8 mouse cellular contexts compared by ENCODE assay signal in genomic region chrX:13280037-13280408, GRCm38 (mm10). TPM values are rescaled to one million over a fixed set of nuclear protein-coding genes. Genes with fewer than 3 reads are reported as not detected.
DNase-seq lines count a peak whose midpoint lies in the region; ATAC-seq and TF ChIP-seq lines count a peak whose summit lies in the region.

No protein-coding gene starts in this region.

- peak overlapping the region; percentile 96 for H3K27ac ChIP-seq in MEL (ENCODE audit: control insufficient read depth, low read depth, low read length)
- H3K27ac ChIP-seq in midbrain, embryonic 16.5 days (ENCODE audit: low read length), result peak overlapping the region; percentile 99

- TF ChIP-seq CTCF in MEL (IDR thresholded peaks at IDR 0.05 in 2 of 3, conservative IDR thresholded peaks at IDR 0.05 in 1 of 3; ENCODE audit: control insufficient read depth in 1 of 3, insufficient read depth in 1 of 3, low read depth in 2 of 3, low read length in 3 of 3, poor library complexity in 1 of 3, severe bottlenecking in 1 of 3), result no peak

- H3K9ac ChIP-seq in MEL (ENCODE audit: control insufficient read depth, low read depth, low read length, poor library complexity, severe bottlenecking), result peak overlapping the region; percentile 96
- peak overlapping the region; percentile 96 for H3K9ac ChIP-seq in midbrain, embryonic 16.5 days (ENCODE audit: low read depth, low read length)

- TF ChIP-seq POLR2A in MEL (IDR thresholded peaks at IDR 0.05; ENCODE audit: control insufficient read depth in 1 of 2, insufficient read depth in 1 of 2, low read depth in 1 of 2, low read length in 2 of 2, poor library complexity in 1 of 2), result no peak

- peak overlapping the region; percentile 78 for H3K4me2 ChIP-seq in midbrain, embryonic 16.5 days (ENCODE audit: low read length)

- no peaks in the 10 kb centered on the region for H3K27me3 ChIP-seq in MEL (ENCODE audit: control insufficient read depth in 1 of 2, insufficient read depth in 2 of 2, low read length in 2 of 2)
- H3K27me3 ChIP-seq in midbrain, embryonic 16.5 days (ENCODE audit: control insufficient read depth, insufficient read depth, low read depth, low read length), result no peaks in the 10 kb centered on the region

- peaks cover 18 to 27% of the 10 kb centered on the region in 2 experiments for H3K36me3 ChIP-seq in MEL (ENCODE audit: control insufficient read depth in 1 of 2, insufficient read depth in 2 of 2, low read length in 2 of 2)
- H3K36me3 ChIP-seq in midbrain, embryonic 16.5 days (ENCODE audit: control insufficient read depth, insufficient read depth, low read length), result no peaks in the 10 kb centered on the region

- no peaks in the 10 kb centered on the region for H3K9me3 ChIP-seq in MEL (replicated peaks; ENCODE audit: insufficient read depth, low read length)
- H3K9me3 ChIP-seq in midbrain, embryonic 16.5 days (replicated peaks; ENCODE audit: control insufficient read depth, low read length, poor library complexity, severe bottlenecking), result no peaks in the 10 kb centered on the region

- ATAC-seq in midbrain, embryonic 16.5 days, result no peak; the same call in 1 of the 2 replicates

- peaks cover 46% of the 10 kb centered on the region for H3K79me2 ChIP-seq in MEL (ENCODE audit: control insufficient read depth, insufficient read depth, low read length, poor library complexity)

- 2% methylated on average over 14 of the region's 14 CpGs for WGBS in midbrain, embryonic 16.5 days

- H3K4me3 ChIP-seq in MEL (ENCODE audit: control insufficient read depth in 1 of 2, insufficient read depth in 1 of 2, low read depth in 2 of 2, low read length in 2 of 2), result peak overlapping the region; percentile 59 to 68
- peak overlapping the region; percentile 79 for H3K4me3 ChIP-seq in midbrain, embryonic 16.5 days (ENCODE audit: low read depth, low read length)

- peaks cover 2 to 7% of the 10 kb centered on the region in 2 experiments; a peak in 2 of 4 replicates for H3K4me1 ChIP-seq in MEL (ENCODE audit: control insufficient read depth in 1 of 2, insufficient read depth in 2 of 2, low read length in 2 of 2)
- peaks cover 22% of the 10 kb centered on the region for H3K4me1 ChIP-seq in midbrain, embryonic 16.5 days (ENCODE audit: control insufficient read depth, insufficient read depth, low read length)

- TF ChIP-seq RAD21 in MEL (IDR thresholded peaks at IDR 0.05; ENCODE audit: low read depth, low read length), result no peak

- no peak for TF ChIP-seq EP300 in MEL (IDR thresholded peaks at IDR 0.05; ENCODE audit: low read depth in 1 of 2, low read length in 2 of 2)

- peak; percentile 26 to 49 for DNase-seq in layer of hippocampus, adult 8-10 months (ENCODE audit: low spot score in 2 of 2)
- DNase-seq in layer of hippocampus, adult 18-20 months (ENCODE audit: low spot score in 2 of 2), result no peak
- DNase-seq in MEL (ENCODE audit: low read depth, low spot score), result no peak
- DNase-seq in cerebellum, postnatal 14 days, result peak; percentile 77 to 85
- peak; percentile 23 for DNase-seq in gastrocnemius, postnatal 4 days (ENCODE audit: low spot score in 2 of 2)
- DNase-seq in kidney, postnatal 10 days, result peak; percentile 59
- DNase-seq in thymus, postnatal 4 days, result peak; percentile 48

TF ChIP-seq in MEL, 35 proteins besides CTCF, POLR2A, EP300 and RAD21:
- TF ChIP-seq POLR2AphosphoS5 (IDR thresholded peaks at IDR 0.05; ENCODE audit: borderline replicate concordance, low read depth, low read length), result no peak
- no peak for TF ChIP-seq TAL1 (IDR thresholded peaks at IDR 0.05; ENCODE audit: low read length)
- no peak for TF ChIP-seq CHD2 (IDR thresholded peaks at IDR 0.05; ENCODE audit: low read length)
- TF ChIP-seq BHLHE40 (IDR thresholded peaks at IDR 0.05; ENCODE audit: borderline replicate concordance, low read depth, low read length), result no peak
- no peak for TF ChIP-seq JUND (IDR thresholded peaks at IDR 0.05; ENCODE audit: low read depth, low read length)
- no peak for TF ChIP-seq MEF2A (IDR thresholded peaks at IDR 0.05; ENCODE audit: extremely low read depth, insufficient replicate concordance, low read depth, low read length, poor library complexity, severe bottlenecking)
- TF ChIP-seq MAZ (IDR thresholded peaks at IDR 0.05; ENCODE audit: low read depth, low read length), result no peak
- no peak for TF ChIP-seq GATA1 (IDR thresholded peaks at IDR 0.05; ENCODE audit: low read depth, low read length)
- no peak for TF ChIP-seq CHD1 (IDR thresholded peaks at IDR 0.05; ENCODE audit: low read depth, low read length)
- no peak for TF ChIP-seq SIN3A (IDR thresholded peaks at IDR 0.05; ENCODE audit: low read length)
- no peak for TF ChIP-seq MAFK (IDR thresholded peaks at IDR 0.05; ENCODE audit: borderline replicate concordance, low read depth, low read length)
- TF ChIP-seq ZC3H11A (IDR thresholded peaks at IDR 0.05; ENCODE audit: low read depth, low read length), result no peak
- no peak for TF ChIP-seq USF2 (IDR thresholded peaks at IDR 0.05; ENCODE audit: borderline replicate concordance in 1 of 2, insufficient read depth in 1 of 2, low read depth in 1 of 2, low read length in 2 of 2)
- TF ChIP-seq POLR2AphosphoS2 (IDR thresholded peaks at IDR 0.05; ENCODE audit: low read length), result no peak
- no peak for TF ChIP-seq NRF1 (IDR thresholded peaks at IDR 0.05; ENCODE audit: insufficient read depth, low read depth, low read length, poor library complexity, severe bottlenecking)
- TF ChIP-seq ELF1 (IDR thresholded peaks at IDR 0.05; ENCODE audit: low read depth, low read length), result no peak
- TF ChIP-seq TBP (IDR thresholded peaks at IDR 0.05; ENCODE audit: low read depth, low read length), result no peak

RNA-seq across cellular contexts. Expression of gene Ddx3x, which starts 0.7 kb away (rescaled TPM):
- total RNA-seq in layer of hippocampus, adult 8-10 months (2022), result 100 to 1,000 TPM; 146 to 229 (median 193) TPM
- total RNA-seq in layer of hippocampus, adult 18-20 months (2021), result 100 to 1,000 TPM; 144 to 220 TPM
- 262 and 275 TPM in 2 replicates for total RNA-seq in MEL (2012; rRNA removed)
- polyA plus RNA-seq in MEL (2012; ENCODE audit: insufficient read depth in 1 of 2, insufficient read length in 2 of 2, low read depth in 1 of 2, low replicate concordance in 2 of 2, missing spikeins in 1 of 2), result 100 to 1,000 TPM; 146 to 267 TPM
- total RNA-seq in gastrocnemius, postnatal 4 days (2021), result 100 to 1,000 TPM; 126 to 144 TPM
- polyA plus RNA-seq in midbrain, embryonic 16.5 days (2015; fragmentation: Nextera tagmentation; extraction: Ambion mirVana), result 97.9 and 106 TPM in 2 replicates

Comparison
In these comparisons a context has a peak if more than half of its experiments do, and no peak if none do; other contexts are left out.
1. DNase-seq: peak in layer of hippocampus, adult 8-10 months (2 of 2), cerebellum, postnatal 14 days (2 of 2), gastrocnemius, postnatal 4 days (2 of 2), kidney, postnatal 10 days (single experiment) and thymus, postnatal 4 days (single experiment); none in layer of hippocampus, adult 18-20 months (0 of 2) and MEL (single experiment).